Mouse (Mus musculus): ENCODE measurements around the gene Oard1. TPM values are rescaled to one million over a fixed set of nuclear protein-coding genes. Genes with fewer than 3 reads are reported as not detected.
A peak's percentile ranks its signal among the peaks of the same experiment; 100 is the strongest.

Gene Oard1
- total and polyA plus RNA-seq, 3 experiments, result 30.6 to 59.4 (median 32.6) TPM

DNA sequence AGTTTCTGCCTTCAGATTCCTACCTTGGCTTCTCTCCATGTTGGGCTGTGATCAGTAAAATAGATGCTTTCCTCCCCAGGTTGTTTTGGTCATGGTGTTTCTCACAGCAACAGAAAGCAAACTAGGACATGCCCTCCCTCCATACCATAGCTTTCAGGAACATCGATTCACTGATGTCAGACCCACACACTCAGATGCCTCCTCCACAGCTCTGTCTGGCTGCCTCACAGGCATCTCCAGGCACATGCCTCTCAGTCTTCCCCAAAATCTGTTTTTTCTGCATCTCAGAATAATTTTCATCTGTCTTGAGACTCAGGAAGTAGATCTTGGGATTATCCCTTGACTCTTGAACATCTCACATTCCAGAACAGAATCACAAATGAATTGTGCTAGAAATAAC lies 33.7 kb upstream of the Oard1 start:
- H3K4me1 ChIP-seq (ENCODE audit: control insufficient read depth in 1 of 2, insufficient read depth in 2 of 2), result no peaks in the 10 kb centered on the region
- no peak for DNase-seq (ENCODE audit: extremely low read depth)
- H3K4me3 ChIP-seq (replicated peaks in 1 of 3; ENCODE audit: low read depth in 2 of 3, low read length in 2 of 3, poor library complexity in 1 of 3), result no peak overlapping the region
- H3K27me3 ChIP-seq (replicated peaks), result peaks cover 11% of the 10 kb centered on the region
- peaks cover 6% of the 10 kb centered on the region for H3K9me3 ChIP-seq (replicated peaks; ENCODE audit: low read length)
- in situ Hi-C loops (cut with MboI; ENCODE audit: low pct_ligation_motif_present, low pct_unique_long_range_greater_than_20kb, low sequenced_read_pairs), result no loop called here
- no peak overlapping the region for H3K4me2 ChIP-seq (ENCODE audit: insufficient read depth, low read depth, poor library complexity, severe bottlenecking)
- H3K36me3 ChIP-seq (replicated peaks in 1 of 2; ENCODE audit: control insufficient read depth in 1 of 2, insufficient read depth in 1 of 2, low read length in 1 of 2), result no peaks in the 10 kb centered on the region
- dilution Hi-C loops (cut with MboI; ENCODE audit: extremely low pct_ligation_motif_present, extremely low pct_unique_long_range_greater_than_20kb, low sequenced_read_pairs), result no loop called here
- H3K9ac ChIP-seq (ENCODE audit: insufficient read depth, low read depth), result no peak overlapping the region
- H3K79me2 ChIP-seq (replicated peaks; ENCODE audit: control insufficient read depth, extremely low read depth, insufficient read depth, poor library complexity, severe bottlenecking), result no peaks in the 10 kb centered on the region
- TF ChIP-seq CTCF (conservative IDR thresholded peaks at IDR 0.05 in 1 of 2, IDR thresholded peaks at IDR 0.05 in 1 of 2; ENCODE audit: low read depth in 2 of 2, low read length in 2 of 2) (no peak), ZKSCAN1 (IDR thresholded peaks at IDR 0.05; ENCODE audit: borderline replicate concordance, low read depth, low read length) (no peak), POLR2AphosphoS2 (IDR thresholded peaks at IDR 0.05; ENCODE audit: low read depth, low read length) (no peak), ELF1 (IDR thresholded peaks at IDR 0.05; ENCODE audit: low read depth, low read length) (no peak), UBTF (IDR thresholded peaks at IDR 0.05; ENCODE audit: low read depth, low read length) (no peak), NRF1 (IDR thresholded peaks at IDR 0.05; ENCODE audit: low read depth, low read length) (no peak), MAZ (IDR thresholded peaks at IDR 0.05; ENCODE audit: low read depth, low read length) (no peak)
- no peak overlapping the region for H3K27ac ChIP-seq (ENCODE audit: insufficient read depth, low read depth)

DNA sequence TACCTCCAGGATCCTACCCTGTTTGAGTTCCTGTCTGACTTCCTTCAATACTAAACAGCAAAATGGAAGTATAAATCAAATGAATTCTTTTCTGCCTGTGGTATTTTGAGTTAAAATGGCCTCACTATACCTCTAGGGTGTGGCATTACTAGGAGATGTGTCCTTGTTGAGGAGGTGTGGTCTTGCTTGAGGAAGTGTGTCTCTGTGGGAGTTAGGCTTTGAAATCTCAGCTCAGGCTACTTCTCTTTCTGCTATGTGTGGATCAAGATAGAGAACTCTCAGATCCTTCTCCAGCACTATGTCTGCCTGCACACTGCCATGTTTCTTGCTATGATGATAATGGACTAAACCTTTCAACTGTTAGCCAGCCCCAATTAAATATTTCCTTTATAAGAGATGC lies 30.8 kb upstream of the Oard1 start:
- no peak overlapping the region for H3K9ac ChIP-seq (ENCODE audit: insufficient read depth, low read depth)
- in situ Hi-C loops (cut with MboI; ENCODE audit: low pct_ligation_motif_present, low pct_unique_long_range_greater_than_20kb, low sequenced_read_pairs) (no loop called here), dilution Hi-C loops (cut with MboI; ENCODE audit: extremely low pct_ligation_motif_present, extremely low pct_unique_long_range_greater_than_20kb, low sequenced_read_pairs) (no loop called here)
- H3K27ac ChIP-seq (ENCODE audit: insufficient read depth, low read depth), result no peak overlapping the region
- no peaks in the 10 kb centered on the region for H3K4me1 ChIP-seq (ENCODE audit: control insufficient read depth in 1 of 2, insufficient read depth in 2 of 2)
- H3K36me3 ChIP-seq (replicated peaks in 1 of 2; ENCODE audit: control insufficient read depth in 1 of 2, insufficient read depth in 1 of 2, low read length in 1 of 2), result no peaks in the 10 kb centered on the region
- no peak for TF ChIP-seq CHD2 (IDR thresholded peaks at IDR 0.05; ENCODE audit: low read length)
- no peak overlapping the region for H3K4me2 ChIP-seq (ENCODE audit: insufficient read depth, low read depth, poor library complexity, severe bottlenecking)
- peaks cover 6% of the 10 kb centered on the region for H3K9me3 ChIP-seq (replicated peaks; ENCODE audit: low read length)
- H3K27me3 ChIP-seq (replicated peaks), result peaks cover 5% of the 10 kb centered on the region
- no peak overlapping the region for H3K4me3 ChIP-seq (replicated peaks in 1 of 3; ENCODE audit: low read depth in 2 of 3, low read length in 2 of 3, poor library complexity in 1 of 3)
- DNase-seq (ENCODE audit: extremely low read depth), result no peak
- H3K79me2 ChIP-seq (replicated peaks; ENCODE audit: control insufficient read depth, extremely low read depth, insufficient read depth, poor library complexity, severe bottlenecking), result no peaks in the 10 kb centered on the region

DNA sequence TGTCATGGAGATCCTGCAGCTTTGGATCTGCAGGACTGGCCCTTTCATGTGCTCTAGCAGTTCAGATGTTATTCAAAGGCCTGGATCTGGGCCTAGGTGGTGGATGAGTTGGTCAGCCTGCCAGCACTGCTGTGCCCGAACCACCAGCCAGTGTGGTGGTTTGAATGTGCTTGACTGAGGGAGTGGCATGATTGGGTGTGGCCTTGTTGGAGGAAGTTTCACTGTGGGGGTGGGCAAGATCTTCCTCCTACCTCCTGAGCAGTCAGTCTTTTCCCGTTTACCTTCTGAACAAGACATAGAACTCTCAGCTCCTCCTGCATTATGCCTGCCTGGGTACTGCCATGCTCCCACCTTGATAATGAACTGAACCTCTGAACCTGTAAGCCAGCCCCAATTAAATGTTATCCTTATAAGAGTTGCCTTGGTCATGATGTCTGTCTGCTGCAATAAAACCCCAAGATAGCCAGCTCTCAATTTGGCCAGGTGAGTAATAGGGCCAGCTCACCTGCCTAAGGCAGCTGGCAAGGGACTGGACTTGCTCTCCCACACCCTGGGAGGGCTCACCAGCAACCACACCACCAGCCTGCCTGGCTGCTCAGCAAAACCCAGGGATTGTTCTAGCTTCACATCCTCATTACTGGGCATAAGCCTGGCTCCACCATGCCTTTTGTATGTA lies 23.9 kb upstream of the Oard1 start:
- H3K9me3 ChIP-seq (replicated peaks; ENCODE audit: low read length), result no peaks in the 10 kb centered on the region
- peaks cover 35 to 52% of the 10 kb centered on the region in 2 experiments for H3K36me3 ChIP-seq (replicated peaks in 1 of 2; ENCODE audit: control insufficient read depth in 1 of 2, insufficient read depth in 1 of 2, low read length in 1 of 2)
- DNase-seq (ENCODE audit: extremely low read depth), result peak; percentile 16
- in situ Hi-C loops (cut with MboI; ENCODE audit: low pct_ligation_motif_present, low pct_unique_long_range_greater_than_20kb, low sequenced_read_pairs), result no loop called here
- no peak overlapping the region for H3K9ac ChIP-seq (ENCODE audit: insufficient read depth, low read depth)
- no peaks in the 10 kb centered on the region for H3K79me2 ChIP-seq (replicated peaks; ENCODE audit: control insufficient read depth, extremely low read depth, insufficient read depth, poor library complexity, severe bottlenecking)
- H3K27ac ChIP-seq (ENCODE audit: insufficient read depth, low read depth), result no peak overlapping the region
- dilution Hi-C loops (cut with MboI; ENCODE audit: extremely low pct_ligation_motif_present, extremely low pct_unique_long_range_greater_than_20kb, low sequenced_read_pairs), result no loop called here
- H3K4me3 ChIP-seq (replicated peaks in 1 of 3; ENCODE audit: low read depth in 2 of 3, low read length in 2 of 3, poor library complexity in 1 of 3), result no peak overlapping the region
- peaks cover 0 to 11% of the 10 kb centered on the region in 2 experiments; a peak in 2 of 4 replicates for H3K4me1 ChIP-seq (ENCODE audit: control insufficient read depth in 1 of 2, insufficient read depth in 2 of 2)
- peak; percentile 75; the same call in 1 of the 2 replicates for TF ChIP-seq POLR2AphosphoS2 (IDR thresholded peaks at IDR 0.05; ENCODE audit: low read depth, low read length)
- no peak for TF ChIP-seq BHLHE40 (IDR thresholded peaks at IDR 0.05; ENCODE audit: low read depth, low read length)
- H3K4me2 ChIP-seq (ENCODE audit: insufficient read depth, low read depth, poor library complexity, severe bottlenecking), result no peak overlapping the region
- no peaks in the 10 kb centered on the region for H3K27me3 ChIP-seq (replicated peaks)

All from CH12.LX (cell line).